In the genomic region with DNA sequence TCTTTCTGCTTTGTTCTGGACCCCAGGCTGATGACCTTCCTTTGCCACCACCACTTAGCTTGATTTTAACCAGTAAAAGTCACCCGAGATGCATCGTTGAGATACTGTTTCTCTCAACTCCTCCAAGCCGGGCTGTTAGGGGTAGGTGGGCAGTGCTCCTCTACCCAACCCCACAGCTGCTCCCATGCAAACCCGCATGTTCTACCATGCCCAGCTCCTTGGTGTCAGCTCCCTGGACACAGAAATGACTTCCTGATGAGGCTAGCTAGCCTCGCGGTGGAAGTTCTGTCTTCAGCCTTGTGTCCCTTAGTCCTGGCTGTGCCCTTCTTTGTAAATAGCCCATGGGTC, we compare ENCODE assay signal across 12 mouse cellular contexts. TPM values are rescaled to one million over a fixed set of nuclear protein-coding genes. Genes with fewer than 3 reads are reported as not detected.
DNase-seq lines count a peak whose midpoint lies in the region; ATAC-seq and TF ChIP-seq lines count a peak whose summit lies in the region.
"Had no signal": no experiment of that assay in that cellular context is flagged by ENCODE, and none has a peak within 500 bp of the region (broad histone marks: within the 10 kb centered on the region; RNA-seq: fewer than 3 reads in every experiment).

No protein-coding gene starts in this region.

- H3K4me2 ChIP-seq in heart, embryonic 11.5 days = peak overlapping the region; percentile 34
- H3K4me2 ChIP-seq in liver, embryonic 14.5 days (ENCODE audit: low read depth) = no peak overlapping the region
- no peak overlapping the region for H3K4me2 ChIP-seq in liver, postnatal 0 days (ENCODE audit: low read depth, low read length)
- H3K4me2 ChIP-seq in forebrain, postnatal 0 days (ENCODE audit: low read depth) = no peak overlapping the region
- peak overlapping the region; percentile 13; the same call in 1 of the 2 replicates for H3K4me2 ChIP-seq in midbrain, postnatal 0 days (ENCODE audit: low read depth, low read length, poor library complexity, severe bottlenecking)
- H3K4me2 ChIP-seq: limb, embryonic 15.5 days had no signal

- H3K36me3 ChIP-seq in heart, embryonic 11.5 days (ENCODE audit: control insufficient read depth, insufficient read depth, low read length) = no peaks in the 10 kb centered on the region
- H3K36me3 ChIP-seq in heart, embryonic 10.5 days = no peaks in the 10 kb centered on the region
- no peaks in the 10 kb centered on the region for H3K36me3 ChIP-seq in liver, embryonic 14.5 days (replicated peaks; ENCODE audit: control insufficient read depth, insufficient read depth, low read depth)
- no peaks in the 10 kb centered on the region for H3K36me3 ChIP-seq in liver, postnatal 0 days (replicated peaks; ENCODE audit: insufficient read depth, low read length)
- H3K36me3 ChIP-seq in forebrain, postnatal 0 days (ENCODE audit: insufficient read depth) = no peaks in the 10 kb centered on the region
- H3K36me3 ChIP-seq in midbrain, postnatal 0 days (ENCODE audit: insufficient read depth, low read length) = no peaks in the 10 kb centered on the region
- H3K36me3 ChIP-seq: limb, embryonic 15.5 days had no signal

- H3K27ac ChIP-seq in heart, embryonic 11.5 days (ENCODE audit: low read depth, low read length) = no peak overlapping the region
- H3K27ac ChIP-seq in heart, embryonic 10.5 days = no peak overlapping the region
- H3K27ac ChIP-seq in liver, embryonic 14.5 days = no peak overlapping the region
- H3K27ac ChIP-seq in liver, postnatal 0 days (ENCODE audit: low read depth) = no peak overlapping the region
- no peak overlapping the region for H3K27ac ChIP-seq in forebrain, postnatal 0 days (ENCODE audit: low read depth, low read length)
- H3K27ac ChIP-seq in midbrain, postnatal 0 days (ENCODE audit: low read depth, low read length) = no peak overlapping the region
- H3K27ac ChIP-seq: limb, embryonic 15.5 days had no signal

- TF ChIP-seq CTCF in liver, embryonic 14.5 days (IDR thresholded peaks at IDR 0.05; ENCODE audit: low read depth) = no peak
- no peak for TF ChIP-seq CTCF in liver, postnatal 0 days (IDR thresholded peaks at IDR 0.05; ENCODE audit: low read depth)
- TF ChIP-seq CTCF in forebrain, postnatal 0 days (IDR thresholded peaks at IDR 0.05; ENCODE audit: low read depth) = no peak
- TF ChIP-seq CTCF in midbrain, postnatal 0 days (IDR thresholded peaks at IDR 0.05) = no peak

- no peak overlapping the region for H3K4me3 ChIP-seq in heart, embryonic 11.5 days (ENCODE audit: low read depth, low read length)
- no peak overlapping the region for H3K4me3 ChIP-seq in heart, embryonic 10.5 days
- no peak overlapping the region for H3K4me3 ChIP-seq in liver, embryonic 14.5 days (ENCODE audit: insufficient read depth in 1 of 2, low read depth in 2 of 2, low read length in 2 of 2)
- no peak overlapping the region for H3K4me3 ChIP-seq in liver, postnatal 0 days (ENCODE audit: low read depth, low read length)
- H3K4me3 ChIP-seq in forebrain, postnatal 0 days (ENCODE audit: low read depth, low read length) = no peak overlapping the region
- H3K4me3 ChIP-seq in midbrain, postnatal 0 days (ENCODE audit: low read depth, low read length) = no peak overlapping the region
- H3K4me3 ChIP-seq: limb, embryonic 15.5 days; megakaryocyte, embryonic 14.5 days had no signal

- 48% methylated on average over 6 of the region's 6 CpGs for WGBS in heart, embryonic 11.5 days (ENCODE audit: insufficient replicate concordance)
- 62% methylated on average over 6 of the region's 6 CpGs for WGBS in heart, embryonic 10.5 days
- WGBS in liver, embryonic 14.5 days (ENCODE audit: insufficient replicate concordance) = 43% methylated on average over 6 of the region's 6 CpGs
- WGBS in liver, postnatal 0 days (ENCODE audit: insufficient replicate concordance) = 46% methylated on average over 6 of the region's 6 CpGs
- 69% methylated on average over 6 of the region's 6 CpGs for WGBS in forebrain, postnatal 0 days
- WGBS in midbrain, postnatal 0 days = 68% methylated on average over 6 of the region's 6 CpGs

- H3K9ac ChIP-seq in heart, embryonic 11.5 days (ENCODE audit: low read depth, low read length) = no peak overlapping the region
- no peak overlapping the region for H3K9ac ChIP-seq in liver, embryonic 14.5 days (replicated peaks)
- no peak overlapping the region for H3K9ac ChIP-seq in liver, postnatal 0 days (replicated peaks)
- H3K9ac ChIP-seq in forebrain, postnatal 0 days = no peak overlapping the region
- no peak overlapping the region for H3K9ac ChIP-seq in midbrain, postnatal 0 days (replicated peaks; ENCODE audit: low read length, poor library complexity, severe bottlenecking)
- H3K9ac ChIP-seq: limb, embryonic 15.5 days had no signal

- no peaks in the 10 kb centered on the region for H3K27me3 ChIP-seq in heart, embryonic 11.5 days (ENCODE audit: control insufficient read depth, insufficient read depth, low read length)
- no peaks in the 10 kb centered on the region for H3K27me3 ChIP-seq in heart, embryonic 10.5 days (ENCODE audit: insufficient read depth, poor library complexity, severe bottlenecking)
- no peaks in the 10 kb centered on the region for H3K27me3 ChIP-seq in liver, embryonic 14.5 days (ENCODE audit: control insufficient read depth, insufficient read depth, low read length)
- H3K27me3 ChIP-seq in liver, postnatal 0 days (ENCODE audit: insufficient read depth, low read length) = no peaks in the 10 kb centered on the region
- no peaks in the 10 kb centered on the region for H3K27me3 ChIP-seq in forebrain, postnatal 0 days (ENCODE audit: insufficient read depth, low read length)
- H3K27me3 ChIP-seq in midbrain, postnatal 0 days (ENCODE audit: insufficient read depth, low read length) = no peaks in the 10 kb centered on the region

- no peak for DNase-seq in heart, embryonic 10.5 days (ENCODE audit: low spot score)
- DNase-seq in liver, embryonic 14.5 days (ENCODE audit: low read depth in 3 of 3, low spot score in 3 of 3) = no peak
- no peak for DNase-seq in liver, postnatal 0 days
- DNase-seq in forebrain, postnatal 0 days = no peak
- no peak for DNase-seq in midbrain, postnatal 0 days (ENCODE audit: low spot score)
- no peak for DNase-seq in layer of hippocampus, postnatal 10 days (ENCODE audit: low spot score in 2 of 2)
- DNase-seq in ovary, postnatal 36 days (ENCODE audit: low spot score) = no peak

- H3K4me1 ChIP-seq in heart, embryonic 11.5 days (ENCODE audit: control insufficient read depth, insufficient read depth, low read length) = peaks cover 4% of the 10 kb centered on the region; the same call in 1 of the 2 replicates
- peaks cover 8% of the 10 kb centered on the region; the same call in 1 of the 2 replicates for H3K4me1 ChIP-seq in heart, embryonic 10.5 days
- H3K4me1 ChIP-seq in liver, embryonic 14.5 days (replicated peaks; ENCODE audit: control insufficient read depth in 2 of 2, insufficient read depth in 2 of 2, low read length in 1 of 2) = no peaks in the 10 kb centered on the region
- no peaks in the 10 kb centered on the region for H3K4me1 ChIP-seq in liver, postnatal 0 days (ENCODE audit: insufficient read depth)
- H3K4me1 ChIP-seq in forebrain, postnatal 0 days (ENCODE audit: insufficient read depth) = no peaks in the 10 kb centered on the region
- no peaks in the 10 kb centered on the region for H3K4me1 ChIP-seq in midbrain, postnatal 0 days (ENCODE audit: insufficient read depth, low read length)
- H3K4me1 ChIP-seq: limb, embryonic 15.5 days had no signal

- ATAC-seq in heart, embryonic 11.5 days (replicated peaks; ENCODE audit: insufficient number of reproducible peaks, low FRiP score, low TSS enrichment) = no peak
- 0 out of 2 replicates have a peak, but pooled peaks have one; percentile 6 for ATAC-seq in liver, embryonic 14.5 days (ENCODE audit: insufficient read depth)
- ATAC-seq in liver, postnatal 0 days = no peak
- peak; percentile 21; the same call in 1 of the 2 replicates for ATAC-seq in forebrain, postnatal 0 days
- ATAC-seq in midbrain, postnatal 0 days (ENCODE audit: low FRiP score) = peak; percentile 35; the same call in 1 of the 2 replicates

- no peak for TF ChIP-seq EP300 in liver, embryonic 14.5 days (IDR thresholded peaks at IDR 0.05; ENCODE audit: low read depth)
- TF ChIP-seq EP300 in liver, postnatal 0 days (IDR thresholded peaks at IDR 0.05; ENCODE audit: low read depth) = no peak

- H3K9me3 ChIP-seq in heart, embryonic 11.5 days (replicated peaks; ENCODE audit: control insufficient read depth, low read length) = no peaks in the 10 kb centered on the region
- no peaks in the 10 kb centered on the region for H3K9me3 ChIP-seq in heart, embryonic 10.5 days
- no peaks in the 10 kb centered on the region for H3K9me3 ChIP-seq in liver, embryonic 14.5 days (ENCODE audit: control insufficient read depth, low read length)
- H3K9me3 ChIP-seq in liver, postnatal 0 days (ENCODE audit: low read length) = no peaks in the 10 kb centered on the region
- H3K9me3 ChIP-seq in forebrain, postnatal 0 days (ENCODE audit: low read length) = no peaks in the 10 kb centered on the region
- H3K9me3 ChIP-seq in midbrain, postnatal 0 days (ENCODE audit: low read length) = no peaks in the 10 kb centered on the region
- H3K9me3 ChIP-seq: limb, embryonic 15.5 days; megakaryocyte, embryonic 14.5 days had no signal

RNA-seq across cellular contexts. Expression of gene Poc1b, which starts 21.6 kb away (rescaled TPM):
- polyA plus RNA-seq in heart, embryonic 11.5 days (2014; fragmentation: Nextera tagmentation; extraction: Ambion mirVana) = 10.3 and 14.2 TPM in 2 replicates
- polyA plus RNA-seq in heart, embryonic 10.5 days (2016; fragmentation: Nextera tagmentation; extraction: Ambion mirVana) = 12.0 and 16.2 TPM in 2 replicates
- polyA plus RNA-seq in liver, embryonic 14.5 days (2012; rRNA removed) = 5.6 TPM in 2 replicates
- polyA plus RNA-seq in liver, embryonic 14.5 days (2014; fragmentation: Nextera tagmentation; extraction: Ambion mirVana) = 5.9 and 7.2 TPM in 2 replicates
- 3.9 TPM in 2 replicates for polyA plus RNA-seq in liver, postnatal 0 days (2015; fragmentation: Nextera tagmentation; extraction: Ambion mirVana)
- total RNA-seq in forebrain, postnatal 0 days (2014; rRNA removed) = 10.1 and 12.4 TPM in 2 replicates
- 12.0 and 14.4 TPM in 2 replicates for polyA plus RNA-seq in forebrain, postnatal 0 days (2015; fragmentation: Nextera tagmentation; extraction: Ambion mirVana)
- 11.0 and 12.9 TPM in 2 replicates for total RNA-seq in midbrain, postnatal 0 days (2014; rRNA removed)
- 8.2 and 8.9 TPM in 2 replicates for polyA plus RNA-seq in midbrain, postnatal 0 days (2015; fragmentation: Nextera tagmentation; extraction: Ambion mirVana)
- total RNA-seq in layer of hippocampus, postnatal 10 days (2021) = 10 to 100 TPM in 1 of 2 experiments, 1 to 10 TPM in 1; 9.3 to 10.1 TPM

RNA-seq across cellular contexts. Expression of gene Galnt4, which starts 22.7 kb away (rescaled TPM):
- polyA plus RNA-seq in heart, embryonic 11.5 days (2014; fragmentation: Nextera tagmentation; extraction: Ambion mirVana) = 6.2 and 7.7 TPM in 2 replicates
- 6.6 TPM in 2 replicates for polyA plus RNA-seq in heart, embryonic 10.5 days (2016; fragmentation: Nextera tagmentation; extraction: Ambion mirVana)
- polyA plus RNA-seq in liver, embryonic 14.5 days (2012; rRNA removed) = 0.63 and 0.81 TPM in 2 replicates
- 2.7 and 2.9 TPM in 2 replicates for polyA plus RNA-seq in liver, embryonic 14.5 days (2014; fragmentation: Nextera tagmentation; extraction: Ambion mirVana)
- polyA plus RNA-seq in liver, postnatal 0 days (2015; fragmentation: Nextera tagmentation; extraction: Ambion mirVana) = 2.2 and 2.6 TPM in 2 replicates
- total RNA-seq in forebrain, postnatal 0 days (2014; rRNA removed) = 3.7 and 5.3 TPM in 2 replicates
- polyA plus RNA-seq in forebrain, postnatal 0 days (2015; fragmentation: Nextera tagmentation; extraction: Ambion mirVana) = 1.5 and 2.1 TPM in 2 replicates
- 4.1 and 4.7 TPM in 2 replicates for total RNA-seq in midbrain, postnatal 0 days (2014; rRNA removed)
- polyA plus RNA-seq in midbrain, postnatal 0 days (2015; fragmentation: Nextera tagmentation; extraction: Ambion mirVana) = 2.4 and 2.5 TPM in 2 replicates
- total RNA-seq in layer of hippocampus, postnatal 10 days (2021) = 1 to 10 TPM; 5.2 to 5.5 TPM

RNA-seq across cellular contexts. Expression of gene Phxr2, which starts 40.9 kb away (rescaled TPM):
- polyA plus RNA-seq in heart, embryonic 11.5 days (2014; fragmentation: Nextera tagmentation; extraction: Ambion mirVana) = not detected in 2 replicates
- polyA plus RNA-seq in heart, embryonic 10.5 days (2016; fragmentation: Nextera tagmentation; extraction: Ambion mirVana) = not detected in 2 replicates
- not detected in 2 replicates for polyA plus RNA-seq in liver, embryonic 14.5 days (2012; rRNA removed)
- polyA plus RNA-seq in liver, embryonic 14.5 days (2014; fragmentation: Nextera tagmentation; extraction: Ambion mirVana) = not detected in 2 replicates
- polyA plus RNA-seq in liver, postnatal 0 days (2015; fragmentation: Nextera tagmentation; extraction: Ambion mirVana) = not detected in 2 replicates
- total RNA-seq in forebrain, postnatal 0 days (2014; rRNA removed) = not detected in 2 replicates
- polyA plus RNA-seq in forebrain, postnatal 0 days (2015; fragmentation: Nextera tagmentation; extraction: Ambion mirVana) = not detected in 2 replicates
- total RNA-seq in midbrain, postnatal 0 days (2014; rRNA removed) = not detected in 2 replicates
- not detected in 2 replicates for polyA plus RNA-seq in midbrain, postnatal 0 days (2015; fragmentation: Nextera tagmentation; extraction: Ambion mirVana)
- total RNA-seq in layer of hippocampus, postnatal 10 days (2021) = not detected
- total RNA-seq: common myeloid progenitor, adult 5-6 weeks had no signal
- polyA plus RNA-seq: C2C12; limb, embryonic 15.5 days had no signal

Comparison
In these comparisons a context has a peak if more than half of its experiments do, and no peak if none do; other contexts are left out.
1. ATAC-seq: peak in liver, embryonic 14.5 days (single experiment), forebrain, postnatal 0 days (single experiment) and midbrain, postnatal 0 days (single experiment); none in heart, embryonic 11.5 days (single experiment) and liver, postnatal 0 days (single experiment).
2. H3K4me2 ChIP-seq: peak in heart, embryonic 11.5 days (single experiment) and midbrain, postnatal 0 days (single experiment); none in liver, embryonic 14.5 days (single experiment), liver, postnatal 0 days (single experiment) and forebrain, postnatal 0 days (single experiment).